Mouse (Mus musculus): ENCODE results near the gene Lrrc43. TPM values are rescaled to one million over a fixed set of nuclear protein-coding genes. Genes with fewer than 3 reads are reported as not detected.

The Lrrc43 gene
- polyA plus RNA-seq, 1 experiment, result not detected

DNA sequence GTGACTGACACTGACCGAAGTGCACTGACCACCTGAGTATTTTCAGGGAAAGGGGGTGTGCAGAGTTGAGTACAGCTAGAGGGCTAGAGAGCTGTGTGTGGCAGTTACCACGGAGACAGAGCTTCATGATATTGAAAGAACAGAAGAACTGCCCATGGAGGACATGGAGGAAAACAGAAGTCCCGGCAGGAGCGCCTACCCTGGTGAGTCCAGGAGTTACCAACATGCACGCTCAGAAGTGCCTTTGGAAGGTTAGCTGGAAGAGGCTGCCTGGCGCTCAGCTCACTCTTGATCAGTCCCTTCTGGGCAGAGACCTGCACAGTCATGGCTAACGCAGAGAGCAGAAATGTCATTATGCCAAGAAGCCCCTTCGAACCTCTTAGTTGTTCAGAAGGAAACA, 41.0 kb downstream of the Lrrc43 start:
- Histone ChIP-seq H3K9me3 (no peaks in the 10 kb centered on the region), H3K4me3 (replicated peaks) (no peak overlapping the region), H3K27me3 (replicated peaks) (no peaks in the 10 kb centered on the region), H3K4me1 (peaks cover under 1% of the 10 kb centered on the region), H3K36me3 (replicated peaks; ENCODE audit: low read length) (peaks cover 98% of the 10 kb centered on the region)
- TF ChIP-seq FLI1 (IDR thresholded peaks at IDR 0.05; ENCODE audit: low read length), result no peak
- no peak for TF ChIP-seq GATA1 (IDR thresholded peaks at IDR 0.05; ENCODE audit: borderline replicate concordance, low read length)

DNA sequence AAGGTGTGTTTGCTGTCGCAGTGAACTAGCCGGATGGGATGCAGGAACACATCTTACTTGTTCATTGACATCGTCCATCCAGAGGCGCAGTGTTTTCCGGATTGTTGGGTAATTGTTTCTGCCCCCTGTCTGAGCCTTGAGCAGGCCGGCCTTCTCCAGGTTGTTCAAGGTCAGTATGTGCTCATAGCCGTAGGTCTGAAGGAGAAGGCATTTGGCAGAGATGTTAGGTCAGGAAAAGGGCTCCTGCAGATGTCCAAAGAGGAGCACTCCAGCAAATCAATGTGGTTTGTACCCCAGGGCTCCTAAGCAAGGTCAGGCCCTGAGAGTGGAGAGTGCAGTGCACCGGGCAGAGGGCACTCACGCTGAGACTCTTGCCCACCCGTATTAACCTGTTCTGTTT, 44.7 kb downstream of the Lrrc43 start:
- H3K4me3 ChIP-seq (replicated peaks), result no peak overlapping the region
- H3K36me3 ChIP-seq (replicated peaks; ENCODE audit: low read length), result peaks cover 89% of the 10 kb centered on the region
- no peaks in the 10 kb centered on the region for H3K4me1 ChIP-seq
- H3K9me3 ChIP-seq, result no peaks in the 10 kb centered on the region
- no peaks in the 10 kb centered on the region for H3K27me3 ChIP-seq (replicated peaks)
- TF ChIP-seq GATA1 (IDR thresholded peaks at IDR 0.05; ENCODE audit: borderline replicate concordance, low read length) (no peak), FLI1 (IDR thresholded peaks at IDR 0.05; ENCODE audit: low read length) (no peak)

DNA sequence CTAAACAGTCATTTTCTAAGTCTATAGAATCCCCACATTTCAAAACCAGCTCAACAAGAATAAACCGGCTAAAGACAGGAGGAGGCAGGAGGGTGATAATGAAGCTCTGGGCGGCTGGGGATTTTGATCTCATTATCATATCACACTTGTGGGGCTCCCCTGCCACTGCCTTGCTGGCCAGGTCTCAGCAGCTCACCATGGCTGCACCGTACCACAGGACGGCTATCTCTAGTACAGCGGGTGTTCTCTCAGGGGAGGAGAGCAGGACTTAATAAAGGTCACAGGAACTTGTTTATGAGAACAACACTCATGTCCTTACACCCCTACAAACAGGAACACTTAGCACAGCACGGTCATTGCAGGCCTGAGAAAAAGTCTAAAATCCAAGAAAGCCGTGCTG, 66.6 kb downstream of the Lrrc43 start:
- Histone ChIP-seq H3K4me3 (replicated peaks) (no peak overlapping the region), H3K9me3 (no peaks in the 10 kb centered on the region), H3K4me1 (no peaks in the 10 kb centered on the region), H3K36me3 (replicated peaks; ENCODE audit: low read length) (peaks cover 61% of the 10 kb centered on the region), H3K27me3 (replicated peaks) (no peaks in the 10 kb centered on the region)
- TF ChIP-seq GATA1 (IDR thresholded peaks at IDR 0.05; ENCODE audit: borderline replicate concordance, low read length), result no peak
- TF ChIP-seq FLI1 (IDR thresholded peaks at IDR 0.05; ENCODE audit: low read length), result no peak

DNA sequence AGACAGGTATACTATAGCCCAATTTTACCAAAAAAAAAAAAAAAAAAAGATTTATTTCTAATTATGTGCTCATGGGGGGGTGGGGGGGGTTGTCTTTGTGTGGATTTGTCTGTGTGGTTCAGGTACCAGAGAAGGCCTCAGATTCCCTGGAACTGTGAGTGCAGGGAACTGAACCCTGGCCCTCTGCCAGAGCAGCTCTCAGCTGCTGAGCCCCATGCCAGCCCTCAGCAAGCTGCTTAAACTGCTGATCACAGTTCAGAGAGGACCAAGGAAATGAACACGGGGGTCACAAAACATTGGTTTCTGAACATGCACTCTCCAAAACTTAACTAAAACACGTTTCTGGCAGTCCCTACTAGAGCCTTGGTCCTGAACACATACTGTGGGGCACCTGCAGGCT, 67.3 kb downstream of the Lrrc43 start:
- Histone ChIP-seq H3K36me3 (replicated peaks; ENCODE audit: low read length) (peaks cover 69% of the 10 kb centered on the region), H3K9me3 (no peaks in the 10 kb centered on the region), H3K4me3 (replicated peaks) (no peak overlapping the region), H3K27me3 (replicated peaks) (no peaks in the 10 kb centered on the region), H3K4me1 (no peaks in the 10 kb centered on the region)
- TF ChIP-seq GATA1 (IDR thresholded peaks at IDR 0.05; ENCODE audit: borderline replicate concordance, low read length) (no peak), FLI1 (IDR thresholded peaks at IDR 0.05; ENCODE audit: low read length) (no peak)

Other genes starting within 250 kb of the Lrrc43 start
- 0.08 TPM in 1 of 2 replicates, not detected in the other for gene Wdr66, start 237.2 kb upstream of the Lrrc43 start, polyA plus RNA-seq (2012; ENCODE audit: insufficient read depth, low replicate concordance)
- gene Bcl7a, start 145.5 kb upstream of the Lrrc43 start, polyA plus RNA-seq (2012; ENCODE audit: insufficient read depth, low replicate concordance), result 13.0 and 23.7 TPM in 2 replicates
- gene Mlxip, start 94.5 kb upstream of the Lrrc43 start, polyA plus RNA-seq (2012; ENCODE audit: insufficient read depth, low replicate concordance), result 1.7 and 3.1 TPM in 2 replicates
- not detected in 2 replicates for gene Il31, start 184 bp downstream of the Lrrc43 start, polyA plus RNA-seq (2012; ENCODE audit: insufficient read depth, low replicate concordance)
- not detected in 2 replicates for gene B3gnt4, start 21.2 kb downstream of the Lrrc43 start, polyA plus RNA-seq (2012; ENCODE audit: insufficient read depth, low replicate concordance)
- 7.4 TPM in 1 of 2 replicates, not detected in the other for gene Diablo, start 34.9 kb downstream of the Lrrc43 start, polyA plus RNA-seq (2012; ENCODE audit: insufficient read depth, low replicate concordance)
- gene Gm49027, start 36.2 kb downstream of the Lrrc43 start, polyA plus RNA-seq (2012; ENCODE audit: insufficient read depth, low replicate concordance), result not detected in 2 replicates
- gene Vps33a, start 83.7 kb downstream of the Lrrc43 start, polyA plus RNA-seq (2012; ENCODE audit: insufficient read depth, low replicate concordance), result 4.6 TPM in 1 of 2 replicates, not detected in the other
- 3.7 TPM in 1 of 2 replicates, not detected in the other for gene Clip1, start 195.3 kb downstream of the Lrrc43 start, polyA plus RNA-seq (2012; ENCODE audit: insufficient read depth, low replicate concordance)
- gene Zcchc8, start 231.8 kb downstream of the Lrrc43 start, polyA plus RNA-seq (2012; ENCODE audit: insufficient read depth, low replicate concordance), result 24.3 and 25.8 TPM in 2 replicates